Comparison of ENCODE assay signal across 10 mouse cellular contexts in the genomic region with DNA sequence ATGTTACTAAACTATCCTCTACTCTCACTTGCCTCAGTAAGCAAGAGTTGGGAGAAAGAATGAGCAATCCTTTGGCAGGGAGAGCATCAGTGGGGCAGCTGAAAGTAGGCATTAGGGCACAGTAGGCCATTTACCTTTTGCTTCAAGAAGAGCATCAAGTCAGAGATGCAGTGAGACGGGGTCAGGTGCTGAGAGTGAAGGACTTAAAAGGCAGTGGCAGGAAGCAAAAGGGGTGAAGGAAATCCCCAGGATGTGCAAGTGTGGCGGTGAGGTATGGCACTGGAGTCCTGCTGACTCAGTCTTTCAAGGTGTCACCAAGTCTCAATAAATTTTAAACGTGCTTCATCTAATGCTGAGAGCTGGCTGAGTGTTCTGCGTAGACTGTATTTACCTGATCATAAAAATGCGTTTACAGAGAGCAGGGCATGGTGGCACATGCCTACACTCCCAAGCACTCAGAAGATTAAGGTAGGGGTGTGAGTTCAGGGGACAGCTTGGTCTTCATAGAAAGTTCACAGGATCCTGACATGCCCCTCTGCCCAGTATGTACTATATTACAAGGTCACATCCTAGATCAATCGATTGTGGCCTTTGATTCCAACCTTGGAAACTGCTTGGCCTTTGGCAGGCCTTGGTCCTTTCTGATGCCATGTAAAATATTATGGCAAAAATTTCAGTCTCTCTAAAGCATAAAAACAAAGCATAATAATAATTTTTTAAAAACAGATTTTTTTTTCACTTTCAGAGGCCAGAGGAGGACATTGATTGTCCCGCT.
"Had no signal": no experiment of that assay in that cellular context is flagged by ENCODE, and none has a peak within 500 bp of the region (broad histone marks: within the 10 kb centered on the region; RNA-seq: fewer than 3 reads in every experiment).

No protein-coding gene starts in this region.

- H3K27me3 ChIP-seq: liver, embryonic 13.5 days; lung, embryonic 15.5 days; midbrain, embryonic 12.5 days had no signal

- ATAC-seq: liver, postnatal 0 days; midbrain, embryonic 16.5 days had no signal

- H3K27ac ChIP-seq: left cerebral cortex, adult 2 months; limb, embryonic 10.5 days; liver, embryonic 13.5 days; lung, embryonic 15.5 days; midbrain, embryonic 12.5 days had no signal

- H3K36me3 ChIP-seq: limb, embryonic 10.5 days; liver, embryonic 13.5 days; lung, embryonic 15.5 days; midbrain, embryonic 12.5 days had no signal

- H3K4me1 ChIP-seq: lung, embryonic 15.5 days had no signal

- DNase-seq: kidney, adult 18-20 months; liver, embryonic 13.5 days; liver, postnatal 0 days; lung, postnatal 14 days; right cerebral cortex, postnatal 14 days had no signal

- H3K4me3 ChIP-seq: left cerebral cortex, adult 2 months; limb, embryonic 10.5 days; liver, embryonic 13.5 days; lung, embryonic 15.5 days; midbrain, embryonic 12.5 days had no signal
